Mouse (Mus musculus): ENCODE results near the gene Hrh2.

DNA sequence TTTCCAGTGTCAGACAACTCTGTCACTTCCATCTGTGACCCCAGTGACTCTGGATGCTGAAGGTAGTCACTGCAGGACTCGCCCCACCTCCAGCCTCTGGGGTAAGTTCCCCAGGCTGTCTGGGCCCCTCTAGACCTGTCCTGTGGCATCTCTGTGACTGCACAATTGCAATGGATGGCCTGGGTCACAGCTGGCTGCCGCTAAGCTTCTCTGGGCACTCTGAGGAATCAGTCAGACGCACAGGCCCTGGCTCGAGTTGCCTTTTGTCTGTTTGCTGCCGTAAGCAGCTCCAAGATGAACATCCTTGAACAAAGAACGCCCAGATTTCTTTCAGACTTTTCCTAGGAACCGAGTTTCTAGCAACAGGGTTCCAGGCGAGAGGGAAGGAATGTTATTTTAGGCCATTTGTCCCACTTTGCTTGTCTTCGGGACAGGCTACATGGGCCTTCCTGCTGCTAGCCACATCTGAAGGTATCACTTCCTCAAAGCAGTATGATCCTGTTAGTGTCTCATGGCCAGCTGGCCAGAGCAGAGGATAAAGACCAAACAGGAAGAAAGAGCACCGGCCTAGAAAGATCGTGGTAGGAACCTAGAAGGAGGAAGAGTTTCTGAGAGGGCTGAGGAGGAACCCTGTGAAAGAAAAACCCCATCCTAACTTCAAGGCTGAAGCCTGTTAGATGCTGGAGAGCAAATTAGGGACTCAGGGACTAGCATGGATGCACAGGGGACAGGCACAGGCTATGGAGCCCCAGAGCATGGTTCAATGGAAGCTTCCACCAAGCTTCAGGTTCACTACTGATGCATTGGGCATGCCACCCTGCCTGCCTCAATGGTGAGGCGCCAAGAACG lies 31.2 kb downstream of the Hrh2 start:
- no peak for TF ChIP-seq POLR2A (IDR thresholded peaks at IDR 0.05; ENCODE audit: borderline replicate concordance, extremely low read depth, low read depth, low read length)
- TF ChIP-seq CTCF (IDR thresholded peaks at IDR 0.05; ENCODE audit: insufficient read depth, low read length) = no peak

Measured in lung, adult 2 months (tissue).